Mouse (Mus musculus) hindbrain, embryonic 13.5 days (tissue): ENCODE results near the gene Pdk3. TPM values are rescaled to one million over a fixed set of nuclear protein-coding genes. Genes with fewer than 3 reads are reported as not detected.
A peak's percentile ranks its signal among the peaks of the same experiment; 100 is the strongest.

Experiments used
- ATAC-seq: fragments of 200-750 bp; cut with Nextera tagmentation; 2 replicates; pipeline ENCODE4 v1.8.0; 2017; ENCODE audit warnings: moderate TSS enrichment; ENCODE audit not compliant: low FRiP score
- H3K27ac ChIP-seq: fragments of 300-500 bp; sonication (generic); 2 replicates; pipeline ENCODE4 v1.5.1; 2015; ENCODE audit warnings: inconsistent platforms, mild to moderate bottlenecking, moderate library complexity
- H3K27me3 ChIP-seq: fragments of 300-500 bp; sonication (generic); 2 replicates; pipeline ENCODE4 v1.6.1; 2015; ENCODE audit warnings: mild to moderate bottlenecking, inconsistent platforms
- H3K36me3 ChIP-seq: fragments of 300-500 bp; sonication (generic); 2 replicates; pipeline ENCODE4 v1.6.1; 2015; ENCODE audit warnings: mild to moderate bottlenecking, inconsistent platforms
- H3K4me1 ChIP-seq: fragments of 300-500 bp; sonication (generic); replicated peaks from 2 replicates; pipeline ENCODE4 v1.6.1; 2015; ENCODE audit warnings: inconsistent platforms
- H3K4me2 ChIP-seq: fragments of 300-500 bp; sonication (generic); 2 replicates; pipeline ENCODE4 v1.6.1; 2015; ENCODE audit warnings: inconsistent platforms, mild to moderate bottlenecking, moderate library complexity
- H3K4me3 ChIP-seq: fragments of 300-500 bp; sonication (generic); 2 replicates; pipeline ENCODE4 v1.5.1; 2015; ENCODE audit warnings: mild to moderate bottlenecking, inconsistent platforms
- H3K9ac ChIP-seq: fragments of 300-500 bp; sonication (generic); 2 replicates; pipeline ENCODE4 v1.6.1; 2015; ENCODE audit warnings: mild to moderate bottlenecking, inconsistent platforms
- H3K9me3 ChIP-seq: fragments of 300-500 bp; sonication (generic); 2 replicates; pipeline ENCODE4 v1.6.1; 2016; ENCODE audit warnings: inconsistent platforms
- WGBS: fragments of 180-500 bp; shearing (Covaris S2); methylation state at CpG from one replicate; pipeline ENCODE4 v1.1.7; 2015; 5-methylcytosine and 5-hydroxymethylcytosine counted together
- polyA plus RNA-seq: library from polyadenylated mRNA; unstranded; fragments of >200 nt; fragmentation: Nextera tagmentation; extraction: Ambion mirVana; gene quantifications from 2 replicates; pipeline ENCODE4 v1.2.1, GENCODE M21; 2015

The Pdk3 gene
- polyA plus RNA-seq, 1 experiment from 2014 or later, result 29.3 TPM

DNA sequence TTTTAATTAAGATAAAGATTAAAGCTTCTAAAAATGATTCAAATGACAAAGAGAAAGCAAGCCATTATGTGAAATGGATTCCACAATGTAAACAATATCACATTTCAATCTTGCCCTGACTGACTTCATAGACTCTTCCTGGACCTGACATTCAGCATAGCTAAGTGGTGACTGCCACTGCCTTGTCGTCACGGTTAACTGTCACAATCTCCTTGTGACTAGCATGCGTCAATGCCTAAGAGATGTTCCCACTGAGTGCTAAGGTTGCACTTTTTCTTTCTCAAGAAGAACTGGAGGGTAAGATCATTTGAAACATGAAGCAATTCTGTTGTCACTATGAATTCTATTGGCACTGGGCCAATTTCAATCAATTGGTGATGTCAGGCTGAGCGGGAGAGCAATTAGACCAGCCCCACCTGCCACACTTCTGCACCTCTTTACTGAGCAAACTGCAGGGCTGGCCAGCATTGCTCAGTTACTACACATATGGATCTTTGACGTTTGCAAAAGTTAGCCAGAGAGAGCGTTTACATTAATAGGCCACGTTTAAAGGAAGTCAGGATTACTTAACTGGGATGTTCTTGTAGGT lies 75.0 kb downstream of the Pdk3 start:
- Histone ChIP-seq H3K9me3 (no peaks in the 10 kb centered on the region), H3K9ac (no peak overlapping the region), H3K4me3 (no peak overlapping the region), H3K4me2 (no peak overlapping the region), H3K27me3 (no peaks in the 10 kb centered on the region), H3K27ac (no peak overlapping the region), H3K36me3 (no peaks in the 10 kb centered on the region), H3K4me1 (peaks cover 8% of the 10 kb centered on the region)
- WGBS, result 65% methylated on average over 7 of the region's 7 CpGs
- ATAC-seq, result no peak

DNA sequence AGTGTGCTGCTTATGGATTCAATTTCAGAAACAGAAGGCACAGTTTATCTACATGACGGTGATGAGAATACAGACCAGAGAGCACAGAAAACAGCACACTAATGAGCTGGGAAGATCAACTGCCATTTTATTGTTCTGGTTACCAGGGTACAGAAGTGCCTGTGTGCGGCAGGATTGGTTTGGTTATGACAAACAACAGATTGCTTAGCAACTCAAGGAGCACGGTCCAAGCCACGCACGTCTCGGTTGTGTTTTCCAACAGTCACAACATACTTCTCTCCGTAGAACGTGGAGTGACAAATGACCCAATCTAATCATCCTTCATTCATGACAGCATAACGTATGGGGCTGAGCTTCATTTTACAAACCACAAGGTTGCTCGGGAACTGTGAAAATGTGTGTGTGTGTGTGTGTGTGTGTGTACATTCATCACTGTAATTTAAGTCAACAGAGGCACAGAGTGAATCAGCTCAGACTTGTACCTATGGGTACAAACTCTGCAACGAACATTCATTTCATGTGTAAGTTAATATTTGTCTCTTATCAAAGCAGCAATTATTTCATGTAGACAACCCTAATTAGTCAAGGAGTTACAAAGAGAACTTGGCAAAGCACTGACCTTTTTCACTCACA lies 76.7 kb downstream of the Pdk3 start:
- H3K9ac ChIP-seq, result no peak overlapping the region
- no peaks in the 10 kb centered on the region for H3K27me3 ChIP-seq
- H3K27ac ChIP-seq, result no peak overlapping the region
- H3K4me3 ChIP-seq, result no peak overlapping the region
- no peak overlapping the region for H3K4me2 ChIP-seq
- H3K9me3 ChIP-seq, result no peaks in the 10 kb centered on the region
- peak; percentile 73 for ATAC-seq
- peaks cover 8% of the 10 kb centered on the region for H3K4me1 ChIP-seq
- H3K36me3 ChIP-seq, result no peaks in the 10 kb centered on the region
- 53% methylated on average over 11 of the region's 11 CpGs for WGBS

DNA sequence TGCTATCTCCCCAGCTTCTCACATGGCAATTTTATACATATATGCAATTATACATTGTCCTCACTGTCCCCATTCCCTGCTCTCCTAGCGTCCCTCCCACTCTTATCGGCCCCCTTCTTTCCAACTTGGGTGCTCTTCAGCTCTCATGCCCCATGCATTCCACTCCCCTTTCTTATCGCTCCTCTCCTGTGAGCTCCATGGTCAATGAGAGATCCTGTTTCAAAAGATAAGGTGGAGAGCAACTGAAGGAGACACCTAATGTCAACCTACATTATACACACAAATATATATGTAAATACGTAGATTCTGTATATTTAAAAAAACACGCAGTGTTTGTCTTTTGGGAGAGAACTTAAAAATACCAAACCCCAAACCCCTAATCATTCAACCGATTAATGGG lies 81.4 kb downstream of the Pdk3 start:
- Histone ChIP-seq H3K27me3 (no peaks in the 10 kb centered on the region), H3K4me1 (no peaks in the 10 kb centered on the region), H3K27ac (no peak overlapping the region), H3K4me2 (no peak overlapping the region), H3K9me3 (no peaks in the 10 kb centered on the region), H3K4me3 (no peak overlapping the region), H3K9ac (no peak overlapping the region), H3K36me3 (peaks cover 13% of the 10 kb centered on the region)
- 96% methylated on average over 6 of the region's 6 CpGs for WGBS
- no peak for ATAC-seq

DNA sequence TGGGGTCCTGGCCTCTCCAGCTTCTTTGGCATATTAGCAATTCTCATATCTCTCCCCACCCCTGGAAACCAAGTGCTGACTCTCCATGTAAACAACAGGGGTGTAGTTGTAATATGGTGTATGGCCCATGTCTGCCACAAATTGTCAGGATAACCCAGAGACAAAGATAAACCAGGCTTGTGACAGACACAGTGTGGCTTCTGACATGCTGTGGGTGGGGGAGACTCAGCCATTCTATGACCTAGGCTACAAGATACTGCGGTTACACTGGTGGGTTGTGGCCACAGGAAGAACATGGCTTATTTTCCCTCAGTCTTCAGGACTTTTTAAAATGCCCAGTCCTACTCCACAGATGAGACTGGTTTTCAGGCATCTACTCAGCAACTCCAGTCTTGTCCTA lies 82.8 kb downstream of the Pdk3 start:
- H3K9me3 ChIP-seq, result no peaks in the 10 kb centered on the region
- peaks cover 13% of the 10 kb centered on the region for H3K36me3 ChIP-seq
- ATAC-seq, result no peak
- H3K27ac ChIP-seq, result no peak overlapping the region
- WGBS, result 100% methylated on average over 1 of the region's 1 CpGs
- H3K4me3 ChIP-seq, result no peak overlapping the region
- no peak overlapping the region for H3K4me2 ChIP-seq
- no peaks in the 10 kb centered on the region for H3K4me1 ChIP-seq
- H3K9ac ChIP-seq, result no peak overlapping the region
- H3K27me3 ChIP-seq, result no peaks in the 10 kb centered on the region

DNA sequence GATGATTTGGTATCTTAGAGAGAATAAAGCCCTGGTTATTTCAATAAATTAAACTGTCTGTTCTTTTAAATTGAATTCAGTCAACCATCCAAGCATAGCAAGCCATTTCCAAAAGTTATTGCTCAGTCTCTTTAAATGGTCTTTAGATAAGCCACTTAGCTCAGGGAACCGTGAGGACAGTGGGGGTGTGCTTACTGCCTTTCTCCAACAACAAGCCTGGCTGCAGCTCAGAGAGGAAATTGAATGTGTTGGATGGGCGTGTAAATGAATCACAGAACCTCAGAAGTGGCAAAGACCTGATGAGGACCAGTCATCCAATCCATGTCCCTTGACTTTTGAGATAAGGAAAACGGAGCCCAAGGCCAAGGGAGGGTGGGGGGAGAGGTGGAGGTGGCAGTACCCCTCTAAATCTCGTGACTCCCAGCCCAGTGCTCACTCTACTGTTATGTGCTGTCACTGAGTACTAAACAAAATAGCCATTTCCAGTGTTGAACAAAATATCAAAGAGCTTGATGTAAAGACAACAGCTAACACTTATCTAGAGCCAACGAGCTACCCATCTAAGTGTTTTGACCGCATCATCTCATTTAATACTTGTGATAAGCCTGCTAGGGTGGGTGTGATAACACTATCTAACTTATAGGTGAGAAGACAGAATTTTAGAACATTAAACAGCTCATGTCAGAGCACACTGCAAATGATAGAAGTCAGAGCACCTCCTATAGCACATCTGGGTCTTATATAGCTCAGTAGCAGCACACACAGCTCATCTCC lies 98.8 kb downstream of the Pdk3 start:
- ATAC-seq, result no peak
- H3K4me1 ChIP-seq, result no peaks in the 10 kb centered on the region
- no peaks in the 10 kb centered on the region for H3K9me3 ChIP-seq

DNA sequence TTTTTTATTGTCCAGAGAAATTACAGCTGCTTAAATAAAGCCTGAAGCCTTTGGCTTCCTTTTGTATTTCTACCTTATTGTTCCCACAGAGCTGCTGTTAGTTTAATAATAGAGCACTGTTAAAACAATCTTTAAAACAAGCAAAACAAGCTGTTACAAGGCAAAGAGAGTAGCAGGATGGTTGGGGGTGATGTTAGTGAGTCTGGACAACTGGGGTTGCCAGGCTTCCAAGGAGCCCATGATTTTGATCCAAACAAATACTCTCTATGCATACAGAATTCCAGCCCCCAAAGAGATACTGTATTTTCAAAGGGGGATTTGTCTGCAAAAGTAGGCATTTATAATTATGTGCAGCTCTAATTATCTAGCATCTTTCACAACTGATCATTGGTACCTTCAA lies 99.6 kb downstream of the Pdk3 start:
- Histone ChIP-seq H3K27me3 (no peaks in the 10 kb centered on the region), H3K4me2 (no peak overlapping the region), H3K9me3 (no peaks in the 10 kb centered on the region), H3K36me3 (peaks cover 9% of the 10 kb centered on the region), H3K4me1 (no peaks in the 10 kb centered on the region), H3K27ac (no peak overlapping the region), H3K4me3 (no peak overlapping the region), H3K9ac (no peak overlapping the region)
- no peak for ATAC-seq

More for the DNA sequence above, 98.8 kb downstream of the Pdk3 start:
- no peak overlapping the region for H3K4me2 ChIP-seq
- H3K27me3 ChIP-seq, result no peaks in the 10 kb centered on the region
- peaks cover 9% of the 10 kb centered on the region for H3K36me3 ChIP-seq
- H3K9ac ChIP-seq, result no peak overlapping the region
- WGBS, result 66% methylated on average over 6 of the region's 6 CpGs
- no peak overlapping the region for H3K4me3 ChIP-seq
- H3K27ac ChIP-seq, result no peak overlapping the region

DNA sequence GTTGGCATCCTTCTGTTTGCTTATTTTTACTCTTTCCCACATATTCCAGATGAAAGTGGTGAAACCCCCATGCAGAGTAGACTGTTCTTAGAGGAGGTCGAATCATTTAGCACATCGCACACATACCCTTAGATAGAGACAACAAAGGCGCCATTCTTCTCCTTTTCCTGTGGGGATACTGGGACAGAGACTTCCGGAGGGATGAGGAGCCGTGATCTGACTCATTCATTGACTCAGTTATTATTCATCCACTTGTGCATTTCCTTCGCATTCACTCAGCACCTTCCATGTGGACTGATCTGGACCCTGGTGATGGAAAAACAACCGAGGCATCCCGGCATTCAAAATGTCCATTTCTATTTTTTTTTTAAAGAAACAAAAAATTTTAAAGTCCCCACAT lies 101.1 kb downstream of the Pdk3 start:
- WGBS, result 70% methylated on average over 8 of the region's 8 CpGs
- no peak overlapping the region for H3K27ac ChIP-seq
- no peak for ATAC-seq
- H3K4me2 ChIP-seq, result no peak overlapping the region
- H3K27me3 ChIP-seq, result no peaks in the 10 kb centered on the region
- H3K36me3 ChIP-seq, result peaks cover 9% of the 10 kb centered on the region
- H3K4me1 ChIP-seq, result no peaks in the 10 kb centered on the region
- no peak overlapping the region for H3K9ac ChIP-seq
- no peak overlapping the region for H3K4me3 ChIP-seq
- no peaks in the 10 kb centered on the region for H3K9me3 ChIP-seq

DNA sequence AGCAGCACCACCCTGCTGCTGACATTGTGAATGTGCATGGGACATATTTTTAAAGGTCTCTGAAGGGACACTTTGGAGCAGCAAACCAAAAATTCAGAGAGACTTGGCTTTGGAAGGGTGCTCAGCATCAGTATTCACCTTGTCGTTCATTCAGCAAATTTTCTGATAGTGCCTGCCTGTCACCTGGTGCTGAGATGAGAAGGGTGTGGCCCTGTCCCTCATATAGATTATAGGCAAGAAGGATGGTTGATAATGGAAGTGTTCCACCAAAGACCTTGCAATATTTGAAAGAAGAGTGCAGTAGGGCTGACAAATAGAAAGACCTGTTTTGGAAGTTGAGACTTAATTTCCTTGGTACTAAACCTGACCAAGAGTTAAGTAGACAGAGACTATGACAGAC lies 102.5 kb downstream of the Pdk3 start:
- no peaks in the 10 kb centered on the region for H3K27me3 ChIP-seq
- H3K9me3 ChIP-seq, result no peaks in the 10 kb centered on the region
- no peak for ATAC-seq
- H3K36me3 ChIP-seq, result no peaks in the 10 kb centered on the region
- WGBS, result 91% methylated on average over 1 of the region's 1 CpGs
- no peak overlapping the region for H3K27ac ChIP-seq
- H3K4me1 ChIP-seq, result no peaks in the 10 kb centered on the region
- H3K9ac ChIP-seq, result no peak overlapping the region
- no peak overlapping the region for H3K4me3 ChIP-seq
- H3K4me2 ChIP-seq, result no peak overlapping the region

Other genes with a start within 250 kb of the Pdk3 start
- gene Pola1, start 200.0 kb downstream of the Pdk3 start, polyA plus RNA-seq, result 5.4 and 6.0 TPM in 2 replicates
- 21.6 and 23.1 TPM in 2 replicates for gene Pcyt1b, start 177.3 kb downstream of the Pdk3 start, polyA plus RNA-seq
- gene AU015836, start 136.5 kb upstream of the Pdk3 start, polyA plus RNA-seq, result not detected in 2 replicates